Mouse (Mus musculus) heart, embryonic 13.5 days (tissue): ENCODE measurements around the gene Tspan2. TPM values are rescaled to one million over a fixed set of nuclear protein-coding genes. Genes with fewer than 3 reads are reported as not detected.

ENCODE experiments used
- ATAC-seq: fragments of 200-750 bp; cut with Nextera tagmentation; 2 replicates; pipeline ENCODE4 v1.8.0; 2017; ENCODE audit warnings: moderate TSS enrichment; ENCODE audit not compliant: insufficient number of reproducible peaks, low FRiP score, low TSS enrichment; ENCODE audit errors: extremely low read depth
- H3K27ac ChIP-seq: fragments of 300-500 bp; sonication (generic); replicated peaks from 2 replicates; pipeline ENCODE4 v1.5.1; 2015; ENCODE audit warnings: moderate library complexity, mild to moderate bottlenecking, inconsistent platforms
- H3K27me3 ChIP-seq: fragments of 300-500 bp; sonication (generic); replicated peaks from 2 replicates; pipeline ENCODE4 v1.6.1; 2015; ENCODE audit warnings: mild to moderate bottlenecking, inconsistent platforms
- H3K36me3 ChIP-seq: fragments of 300-500 bp; sonication (generic); 2 replicates; pipeline ENCODE4 v1.6.1; 2015; ENCODE audit warnings: mild to moderate bottlenecking, inconsistent platforms
- H3K4me1 ChIP-seq: fragments of 300-500 bp; sonication (generic); 2 replicates; pipeline ENCODE4 v1.6.1; 2015; ENCODE audit warnings: inconsistent platforms
- H3K4me2 ChIP-seq: fragments of 300-500 bp; sonication (generic); 2 replicates; pipeline ENCODE4 v1.6.1; 2015; ENCODE audit warnings: inconsistent platforms, mild to moderate bottlenecking, moderate library complexity
- H3K4me3 ChIP-seq: fragments of 300-500 bp; sonication (generic); 2 replicates; pipeline ENCODE4 v1.5.1; 2015; ENCODE audit warnings: moderate library complexity, mild to moderate bottlenecking, inconsistent platforms
- H3K9ac ChIP-seq: fragments of 300-500 bp; sonication (generic); 2 replicates; pipeline ENCODE4 v1.6.1; 2015; ENCODE audit warnings: inconsistent platforms, mild to moderate bottlenecking, moderate library complexity
- H3K9me3 ChIP-seq: fragments of 300-500 bp; sonication (generic); 2 replicates; pipeline ENCODE4 v1.6.1; 2016; ENCODE audit warnings: inconsistent platforms
- WGBS: fragments of 180-500 bp; shearing (Covaris S2); methylation state at CpG from one replicate; pipeline ENCODE4 v1.1.7; 2015; ENCODE audit warnings: mixed read lengths; 5-methylcytosine and 5-hydroxymethylcytosine counted together
- polyA plus RNA-seq: library from polyadenylated mRNA; unstranded; fragments of >200 nt; fragmentation: Nextera tagmentation; extraction: Ambion mirVana; gene quantifications from 2 replicates; pipeline ENCODE4 v1.2.1, GENCODE M21; 2015

Tspan2 gene
- polyA plus RNA-seq, 1 experiment from 2014 or later = 25.0 TPM

GRCm38 (mm10) chr3:102735638-102736037, 1.3 kb downstream of the Tspan2 start:
- peak overlapping the region; percentile 89 for H3K4me2 ChIP-seq
- no peaks in the 10 kb centered on the region for H3K9me3 ChIP-seq
- H3K36me3 ChIP-seq = no peaks in the 10 kb centered on the region
- H3K27ac ChIP-seq = peak overlapping the region; percentile 95; the same call in 1 of the 2 replicates
- WGBS = 33% methylated on average over 6 of the region's 6 CpGs
- H3K4me1 ChIP-seq = peaks cover 51% of the 10 kb centered on the region
- no peaks in the 10 kb centered on the region for H3K27me3 ChIP-seq
- peak overlapping the region; percentile 90 for H3K9ac ChIP-seq
- peak overlapping the region; percentile 84 for H3K4me3 ChIP-seq
- no peak for ATAC-seq

GRCm38 (mm10) chr3:102736436-102736835, 2.1 kb downstream of the Tspan2 start:
- Histone ChIP-seq H3K4me3 (no peak overlapping the region), H3K4me1 (peaks cover 58% of the 10 kb centered on the region), H3K9ac (no peak overlapping the region), H3K27ac (no peak overlapping the region), H3K4me2 (peak overlapping the region; percentile 89), H3K36me3 (no peaks in the 10 kb centered on the region), H3K9me3 (no peaks in the 10 kb centered on the region), H3K27me3 (no peaks in the 10 kb centered on the region)
- ATAC-seq = no peak
- WGBS = 61% methylated on average over 6 of the region's 6 CpGs

DNA sequence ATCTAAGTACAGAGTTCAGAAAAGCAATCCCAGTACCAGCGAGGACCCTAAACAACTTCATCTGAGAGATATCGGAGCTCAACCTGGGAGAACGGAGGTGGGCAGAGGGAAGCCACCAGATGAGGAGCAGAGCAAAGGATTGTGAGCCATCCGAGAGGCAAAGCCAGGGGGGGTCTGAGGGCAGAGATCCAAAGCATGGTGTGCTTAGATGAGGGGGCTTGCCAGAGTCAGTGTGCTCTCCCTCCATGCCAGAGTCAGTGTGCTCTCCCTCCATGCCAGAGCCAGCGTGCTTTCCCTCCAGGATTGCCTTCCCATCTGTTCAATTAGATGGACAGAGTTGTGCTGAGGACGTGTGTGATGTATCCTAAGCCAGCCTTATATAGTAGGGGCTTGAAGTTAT, 2.8 kb downstream of the Tspan2 start:
- 0 out of 2 replicates have a peak overlapping the region, but pooled peaks have one; percentile 33 for H3K9ac ChIP-seq

GRCm38 (mm10) chr3:102738161-102738901, 4.0 kb downstream of the Tspan2 start:
- Histone ChIP-seq H3K36me3 (no peaks in the 10 kb centered on the region), H3K4me2 (peak overlapping the region; percentile 17; the same call in 1 of the 2 replicates), H3K27ac (peak overlapping the region; percentile 63), H3K9ac (peak overlapping the region; percentile 37; the same call in 1 of the 2 replicates), H3K4me3 (no peak overlapping the region), H3K4me1 (peaks cover 74% of the 10 kb centered on the region), H3K27me3 (no peaks in the 10 kb centered on the region), H3K9me3 (no peaks in the 10 kb centered on the region)
- ATAC-seq = no peak
- WGBS = 50% methylated on average over 10 of the region's 10 CpGs

More for the DNA sequence above, 2.8 kb downstream of the Tspan2 start:
- H3K4me3 ChIP-seq = no peak overlapping the region
- no peak for ATAC-seq
- 66% methylated on average over 6 of the region's 6 CpGs for WGBS
- peak overlapping the region; percentile 63; the same call in 1 of the 2 replicates for H3K27ac ChIP-seq
- H3K27me3 ChIP-seq = no peaks in the 10 kb centered on the region
- H3K4me2 ChIP-seq = no peak overlapping the region
- no peaks in the 10 kb centered on the region for H3K36me3 ChIP-seq
- peaks cover 65% of the 10 kb centered on the region for H3K4me1 ChIP-seq
- no peaks in the 10 kb centered on the region for H3K9me3 ChIP-seq

DNA sequence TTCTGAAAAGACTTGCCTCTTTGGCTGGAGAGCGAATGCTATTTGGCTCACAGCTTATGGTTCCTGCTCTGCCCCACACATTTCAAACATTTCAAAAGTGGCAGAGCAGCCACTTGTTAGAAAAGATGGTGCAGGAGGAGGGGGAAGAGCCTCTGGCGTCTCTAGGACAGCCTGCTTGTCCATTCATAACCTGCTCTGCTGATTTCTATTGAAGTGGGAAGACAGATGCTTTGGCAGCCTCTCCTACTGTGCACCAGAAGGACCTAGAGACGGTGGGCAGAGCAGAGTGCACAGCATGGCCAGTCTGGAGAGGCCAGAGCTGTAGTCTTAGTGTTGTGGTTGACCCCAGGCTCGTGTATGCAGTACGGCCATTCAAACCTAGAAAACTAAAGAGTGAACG, 4.6 kb downstream of the Tspan2 start:
- Histone ChIP-seq H3K36me3 (no peaks in the 10 kb centered on the region), H3K4me1 (peaks cover 73% of the 10 kb centered on the region), H3K9ac (no peak overlapping the region), H3K4me3 (no peak overlapping the region), H3K4me2 (no peak overlapping the region), H3K27ac (peak overlapping the region; percentile 48), H3K27me3 (no peaks in the 10 kb centered on the region), H3K9me3 (no peaks in the 10 kb centered on the region)
- WGBS = 79% methylated on average over 6 of the region's 6 CpGs
- no peak for ATAC-seq

DNA sequence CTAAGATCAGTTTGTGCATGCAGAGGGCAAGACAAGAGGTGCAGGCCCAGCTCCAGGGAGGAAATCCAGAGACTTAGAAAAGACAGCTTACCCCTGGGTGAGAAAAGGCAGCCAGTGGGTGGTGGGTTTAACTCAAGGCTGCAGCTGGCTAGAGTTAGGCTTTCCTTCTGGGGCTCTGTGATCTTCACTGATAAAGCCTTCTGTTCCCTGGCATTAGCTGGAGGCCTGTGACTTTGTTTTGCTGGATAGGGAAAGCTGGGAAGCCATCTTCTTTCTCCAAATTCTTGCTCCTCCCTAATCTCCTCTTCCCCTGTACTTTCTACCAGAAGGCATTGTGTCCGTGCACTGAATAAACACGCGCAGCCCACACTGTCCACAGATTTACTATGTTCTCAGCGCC, 8.4 kb downstream of the Tspan2 start:
- 47% methylated on average over 4 of the region's 4 CpGs for WGBS
- H3K36me3 ChIP-seq = peaks cover 5% of the 10 kb centered on the region; the same call in 1 of the 2 replicates
- ATAC-seq = no peak
- H3K4me2 ChIP-seq = no peak overlapping the region
- H3K27ac ChIP-seq = 0 out of 2 replicates have a peak overlapping the region, but pooled peaks have one; percentile 8
- peaks cover 65% of the 10 kb centered on the region for H3K4me1 ChIP-seq
- H3K4me3 ChIP-seq = no peak overlapping the region
- H3K9me3 ChIP-seq = no peaks in the 10 kb centered on the region
- H3K27me3 ChIP-seq = no peaks in the 10 kb centered on the region
- H3K9ac ChIP-seq = 0 out of 2 replicates have a peak overlapping the region, but pooled peaks have one; percentile 50

- ATAC-seq = no peak
- WGBS = 50% methylated on average over 4 of the region's 4 CpGs
Measured at GRCm38 (mm10) chr3:102743202-102743601, 8.9 kb downstream of the Tspan2 start.

GRCm38 (mm10) chr3:102743781-102744471, 9.6 kb downstream of the Tspan2 start:
- H3K9me3 ChIP-seq = no peaks in the 10 kb centered on the region
- H3K4me3 ChIP-seq = no peak overlapping the region
- H3K27ac ChIP-seq = 0 out of 2 replicates have a peak overlapping the region, but pooled peaks have one; percentile 41
- H3K4me2 ChIP-seq = no peak overlapping the region
- ATAC-seq = no peak
- no peaks in the 10 kb centered on the region for H3K27me3 ChIP-seq
- H3K9ac ChIP-seq = no peak overlapping the region
- WGBS = 85% methylated on average over 9 of the region's 9 CpGs
- H3K36me3 ChIP-seq = peaks cover 5% of the 10 kb centered on the region; the same call in 1 of the 2 replicates
- peaks cover 53% of the 10 kb centered on the region for H3K4me1 ChIP-seq

More at GRCm38 (mm10) chr3:102743202-102743601, 8.9 kb downstream of the Tspan2 start:
- no peak overlapping the region for H3K9ac ChIP-seq
- no peaks in the 10 kb centered on the region for H3K27me3 ChIP-seq
- H3K9me3 ChIP-seq = no peaks in the 10 kb centered on the region
- no peak overlapping the region for H3K4me3 ChIP-seq
- H3K4me1 ChIP-seq = peaks cover 60% of the 10 kb centered on the region
- peaks cover 5% of the 10 kb centered on the region; the same call in 1 of the 2 replicates for H3K36me3 ChIP-seq
- H3K4me2 ChIP-seq = no peak overlapping the region
- 0 out of 2 replicates have a peak overlapping the region, but pooled peaks have one; percentile 8 for H3K27ac ChIP-seq

GRCm38 (mm10) chr3:102744657-102745056, 10.3 kb downstream of the Tspan2 start:
- peak overlapping the region; percentile 16; the same call in 1 of the 2 replicates for H3K4me2 ChIP-seq
- H3K4me1 ChIP-seq = peaks cover 51% of the 10 kb centered on the region
- H3K27ac ChIP-seq = peak overlapping the region; percentile 41; the same call in 1 of the 2 replicates
- peaks cover 5% of the 10 kb centered on the region; the same call in 1 of the 2 replicates for H3K36me3 ChIP-seq
- peak overlapping the region; percentile 59 for H3K9ac ChIP-seq
- ATAC-seq = no peak; the same call in 1 of the 2 replicates
- no peaks in the 10 kb centered on the region for H3K9me3 ChIP-seq
- no peaks in the 10 kb centered on the region for H3K27me3 ChIP-seq
- H3K4me3 ChIP-seq = no peak overlapping the region
- WGBS = 18% methylated on average over 5 of the region's 5 CpGs

DNA sequence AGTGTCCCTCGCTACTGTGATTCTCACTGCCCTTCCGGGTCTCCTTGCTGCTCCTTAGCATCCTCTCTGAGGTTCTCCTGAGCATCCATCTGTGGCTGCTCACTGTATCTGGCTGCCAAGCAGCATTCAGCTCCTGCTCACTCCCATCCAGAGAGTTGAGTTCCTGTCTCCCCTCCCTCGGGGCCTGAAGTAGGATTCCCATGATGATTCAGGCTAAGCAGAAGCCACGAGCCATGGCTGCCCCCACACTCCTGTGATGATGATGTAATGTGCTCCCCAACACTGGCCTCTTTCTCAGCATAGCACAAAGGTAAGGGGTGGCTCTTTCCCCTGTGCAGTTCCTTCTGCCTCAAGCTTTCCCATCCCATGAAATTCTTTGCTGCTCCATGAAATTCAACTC, 11.8 kb downstream of the Tspan2 start:
- Histone ChIP-seq H3K4me1 (peaks cover 46% of the 10 kb centered on the region), H3K27me3 (no peaks in the 10 kb centered on the region), H3K4me3 (no peak overlapping the region), H3K9me3 (no peaks in the 10 kb centered on the region), H3K27ac (no peak overlapping the region), H3K4me2 (no peak overlapping the region), H3K9ac (no peak overlapping the region), H3K36me3 (peaks cover 20% of the 10 kb centered on the region)
- WGBS = 69% methylated on average over 4 of the region's 4 CpGs
- no peak for ATAC-seq

GRCm38 (mm10) chr3:102748038-102748437, 13.7 kb downstream of the Tspan2 start:
- H3K9ac ChIP-seq = no peak overlapping the region
- H3K4me2 ChIP-seq = no peak overlapping the region
- no peak for ATAC-seq
- no peaks in the 10 kb centered on the region for H3K27me3 ChIP-seq
- H3K27ac ChIP-seq = no peak overlapping the region
- no peak overlapping the region for H3K4me3 ChIP-seq
- WGBS = 57% methylated on average over 3 of the region's 3 CpGs
- H3K9me3 ChIP-seq = no peaks in the 10 kb centered on the region
- H3K4me1 ChIP-seq = peaks cover 41% of the 10 kb centered on the region
- H3K36me3 ChIP-seq = peaks cover 37% of the 10 kb centered on the region
